Comparison of ENCODE assay signal across 24 mouse cellular contexts in the genomic region with DNA sequence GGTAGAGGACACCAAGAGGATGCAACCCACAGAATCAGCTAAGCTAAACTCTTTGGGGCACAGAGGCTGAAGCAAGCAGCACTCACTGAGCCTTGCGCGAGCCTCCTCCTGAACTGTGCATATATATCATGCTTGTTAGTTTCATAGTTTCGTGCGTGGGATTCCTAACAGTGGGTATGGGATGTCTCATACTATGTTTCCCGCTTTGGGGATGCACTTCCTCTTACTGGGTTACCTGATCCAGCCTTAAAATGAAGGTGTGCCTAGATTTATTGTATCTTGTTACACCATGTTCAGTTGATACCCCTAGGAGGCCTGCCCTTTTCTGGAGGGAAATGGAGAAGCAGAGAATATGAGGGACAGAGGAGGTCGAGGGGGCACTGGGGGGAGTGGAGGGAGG.
DNase-seq lines count a peak whose midpoint lies in the region; ATAC-seq lines count a peak whose summit lies in the region.
"Had no signal": no experiment of that assay in that cellular context is flagged by ENCODE, and none has a peak within 500 bp of the region (broad histone marks: within the 10 kb centered on the region; RNA-seq: fewer than 3 reads in every experiment).

No protein-coding gene starts in this region.

- H3K27me3 ChIP-seq in kidney, embryonic 14.5 days (ENCODE audit: control insufficient read depth, insufficient read depth, low read length): no peaks in the 10 kb centered on the region
- H3K27me3 ChIP-seq in kidney, embryonic 16.5 days (ENCODE audit: insufficient read depth, low read length): no peaks in the 10 kb centered on the region
- no peaks in the 10 kb centered on the region for H3K27me3 ChIP-seq in neural tube, embryonic 12.5 days (replicated peaks)
- no peaks in the 10 kb centered on the region for H3K27me3 ChIP-seq in neural tube, embryonic 15.5 days (replicated peaks)
- H3K27me3 ChIP-seq: CH12.LX; embryonic facial prominence, embryonic 12.5 days; forebrain, embryonic 13.5 days; forebrain, embryonic 15.5 days had no signal

- WGBS in kidney, embryonic 14.5 days: 47% methylated on average over 6 of the region's 6 CpGs
- 40% methylated on average over 6 of the region's 6 CpGs for WGBS in kidney, embryonic 16.5 days
- WGBS in neural tube, embryonic 12.5 days: 59% methylated on average over 6 of the region's 6 CpGs
- WGBS in neural tube, embryonic 15.5 days: 56% methylated on average over 6 of the region's 6 CpGs

- no peak overlapping the region for H3K4me2 ChIP-seq in kidney, embryonic 14.5 days (replicated peaks; ENCODE audit: low read depth, low read length)
- H3K4me2 ChIP-seq in kidney, embryonic 16.5 days (replicated peaks; ENCODE audit: low read depth, low read length): no peak overlapping the region
- H3K4me2 ChIP-seq in neural tube, embryonic 12.5 days (replicated peaks): no peak overlapping the region
- no peak overlapping the region for H3K4me2 ChIP-seq in neural tube, embryonic 15.5 days
- H3K4me2 ChIP-seq: embryonic facial prominence, embryonic 12.5 days; forebrain, embryonic 13.5 days; forebrain, embryonic 15.5 days had no signal

- no peak for DNase-seq in kidney, adult 18-20 months
- no peak for DNase-seq in kidney, adult 9 months
- DNase-seq: adrenal gland, adult 8-10 months; adrenal gland, postnatal 14 days; adrenal gland, postnatal 36 days; B cell, adult 2 months; cerebellum, adult 11-12 months; cerebellum, adult 2 months; cerebellum, adult 9-10 months; cerebellum, postnatal 10 days; cerebellum, postnatal 25 days had no signal

- no peak overlapping the region for H3K9ac ChIP-seq in kidney, embryonic 14.5 days (ENCODE audit: low read depth, low read length)
- no peak overlapping the region for H3K9ac ChIP-seq in kidney, embryonic 16.5 days (replicated peaks; ENCODE audit: low read length)
- no peak overlapping the region for H3K9ac ChIP-seq in neural tube, embryonic 12.5 days
- no peak overlapping the region for H3K9ac ChIP-seq in neural tube, embryonic 15.5 days (replicated peaks)
- H3K9ac ChIP-seq: embryonic facial prominence, embryonic 12.5 days; forebrain, embryonic 13.5 days; forebrain, embryonic 15.5 days had no signal

- no peaks in the 10 kb centered on the region for H3K9me3 ChIP-seq in kidney, embryonic 14.5 days (ENCODE audit: control insufficient read depth, low read length)
- no peaks in the 10 kb centered on the region for H3K9me3 ChIP-seq in kidney, embryonic 16.5 days (ENCODE audit: low read length)
- no peaks in the 10 kb centered on the region for H3K9me3 ChIP-seq in neural tube, embryonic 12.5 days
- H3K9me3 ChIP-seq in neural tube, embryonic 15.5 days (replicated peaks): no peaks in the 10 kb centered on the region
- H3K9me3 ChIP-seq: embryonic facial prominence, embryonic 10.5 days; embryonic facial prominence, embryonic 12.5 days; forebrain, embryonic 13.5 days; forebrain, embryonic 15.5 days had no signal

- ATAC-seq in kidney, embryonic 14.5 days (ENCODE audit: low FRiP score, low TSS enrichment): peak; percentile 87
- peak; percentile 86 for ATAC-seq in kidney, embryonic 16.5 days (ENCODE audit: low FRiP score, low TSS enrichment)
- ATAC-seq in neural tube, embryonic 12.5 days (ENCODE audit: low FRiP score, low read depth): peak; percentile 19; the same call in 1 of the 2 replicates
- no peak for ATAC-seq in neural tube, embryonic 15.5 days (ENCODE audit: low FRiP score)
- ATAC-seq: activated CD4-positive, CD25-positive, alpha-beta regulatory T cell, adult 4 months; CD4-positive, CD25-positive, alpha-beta regulatory T cell, adult 4 months; forebrain, embryonic 13.5 days; forebrain, embryonic 15.5 days; Patski had no signal

- no peaks in the 10 kb centered on the region for H3K4me1 ChIP-seq in kidney, embryonic 14.5 days (ENCODE audit: control insufficient read depth, insufficient read depth, low read length)
- no peaks in the 10 kb centered on the region for H3K4me1 ChIP-seq in kidney, embryonic 16.5 days (ENCODE audit: insufficient read depth, low read length)
- H3K4me1 ChIP-seq in neural tube, embryonic 12.5 days: no peaks in the 10 kb centered on the region
- no peaks in the 10 kb centered on the region for H3K4me1 ChIP-seq in neural tube, embryonic 15.5 days
- H3K4me1 ChIP-seq: embryonic facial prominence, embryonic 10.5 days; embryonic facial prominence, embryonic 12.5 days; forebrain, embryonic 13.5 days; forebrain, embryonic 15.5 days had no signal

- H3K4me3 ChIP-seq in kidney, embryonic 14.5 days (ENCODE audit: low read length): no peak overlapping the region
- no peak overlapping the region for H3K4me3 ChIP-seq in kidney, embryonic 16.5 days (ENCODE audit: low read length)
- H3K4me3 ChIP-seq in neural tube, embryonic 12.5 days: no peak overlapping the region
- H3K4me3 ChIP-seq in neural tube, embryonic 15.5 days (replicated peaks): no peak overlapping the region
- H3K4me3 ChIP-seq: embryonic facial prominence, embryonic 10.5 days; embryonic facial prominence, embryonic 12.5 days; forebrain, embryonic 13.5 days; forebrain, embryonic 15.5 days had no signal

- no peaks in the 10 kb centered on the region for H3K36me3 ChIP-seq in kidney, embryonic 14.5 days (ENCODE audit: control insufficient read depth, insufficient read depth, low read length)
- no peaks in the 10 kb centered on the region for H3K36me3 ChIP-seq in kidney, embryonic 16.5 days (ENCODE audit: insufficient read depth, low read length)
- H3K36me3 ChIP-seq in neural tube, embryonic 12.5 days: no peaks in the 10 kb centered on the region
- no peaks in the 10 kb centered on the region for H3K36me3 ChIP-seq in neural tube, embryonic 15.5 days
- H3K36me3 ChIP-seq: embryonic facial prominence, embryonic 10.5 days; embryonic facial prominence, embryonic 12.5 days; forebrain, embryonic 15.5 days; G1E had no signal

- H3K27ac ChIP-seq in kidney, embryonic 14.5 days (ENCODE audit: low read depth, low read length): no peak overlapping the region
- H3K27ac ChIP-seq in kidney, embryonic 16.5 days (ENCODE audit: low read length): no peak overlapping the region
- H3K27ac ChIP-seq in neural tube, embryonic 12.5 days: no peak overlapping the region
- no peak overlapping the region for H3K27ac ChIP-seq in neural tube, embryonic 15.5 days (replicated peaks)
- H3K27ac ChIP-seq: embryonic facial prominence, embryonic 10.5 days; embryonic facial prominence, embryonic 12.5 days; forebrain, embryonic 13.5 days; forebrain, embryonic 15.5 days had no signal
